Mouse (Mus musculus) A20 (cell line): Measurements from ENCODE around the gene Dagla.
A peak's percentile ranks its signal among the peaks of the same experiment; 100 is the strongest.

ENCODE experiments used
- DNase-seq: peaks from one replicate; pipeline ENCODE4 v3.0.0-alpha.2; 2011; ENCODE audit warnings: low read depth, low spot score

Dagla gene

GRCm38 (mm10) chr19:10239975-10240653 lies 64.6 kb downstream of the Dagla start:
- DNase-seq: no peak

- DNase-seq: no peak
Observed at GRCm38 (mm10) chr19:10239419-10239818, 65.3 kb downstream of the Dagla start.

- no peak for DNase-seq
Observed at GRCm38 (mm10) chr19:10238477-10238876, 66.2 kb downstream of the Dagla start.

- DNase-seq: no peak
Observed at GRCm38 (mm10) chr19:10235784-10236565, 68.7 kb downstream of the Dagla start.

GRCm38 (mm10) chr19:10232327-10233017 lies 72.2 kb downstream of the Dagla start:
- no peak for DNase-seq

GRCm38 (mm10) chr19:10231871-10232270 lies 72.8 kb downstream of the Dagla start:
- DNase-seq: no peak

GRCm38 (mm10) chr19:10231016-10231415 lies 73.7 kb downstream of the Dagla start:
- DNase-seq: no peak

GRCm38 (mm10) chr19:10225767-10226166 lies 78.9 kb downstream of the Dagla start:
- DNase-seq: no peak

GRCm38 (mm10) chr19:10224637-10225453 lies 79.8 kb downstream of the Dagla start:
- no peak for DNase-seq

- no peak for DNase-seq
Observed at GRCm38 (mm10) chr19:10223561-10223960, 81.1 kb downstream of the Dagla start.

- no peak for DNase-seq
Observed at GRCm38 (mm10) chr19:10222656-10223055, 82.0 kb downstream of the Dagla start.

- DNase-seq: no peak
Observed at GRCm38 (mm10) chr19:10221585-10221984, 83.1 kb downstream of the Dagla start.

GRCm38 (mm10) chr19:10219593-10219992 lies 85.1 kb downstream of the Dagla start:
- DNase-seq: no peak

- peak; percentile 53 for DNase-seq
Observed at GRCm38 (mm10) chr19:10219108-10219507, 85.6 kb downstream of the Dagla start.

GRCm38 (mm10) chr19:10216101-10216500 lies 88.6 kb downstream of the Dagla start:
- no peak for DNase-seq

- DNase-seq: no peak
Observed at GRCm38 (mm10) chr19:10213796-10214471, 90.7 kb downstream of the Dagla start.

GRCm38 (mm10) chr19:10210885-10211284 lies 93.8 kb downstream of the Dagla start:
- no peak for DNase-seq

- DNase-seq: no peak
Observed at GRCm38 (mm10) chr19:10208851-10209250, 95.8 kb downstream of the Dagla start.

- no peak for DNase-seq
Observed at GRCm38 (mm10) chr19:10205051-10205450, 99.6 kb downstream of the Dagla start.

- DNase-seq: peak; percentile 65
Observed at GRCm38 (mm10) chr19:10204616-10205001, 100.1 kb downstream of the Dagla start.
